Mouse (Mus musculus) limb, embryonic 15.5 days (tissue): ENCODE results near the gene Msn. TPM values are rescaled to one million over a fixed set of nuclear protein-coding genes. Genes with fewer than 3 reads are reported as not detected.

Experiments used
- ATAC-seq: fragments of 200-750 bp; cut with Nextera tagmentation; 2 replicates; pipeline ENCODE4 v1.8.0; 2017; ENCODE audit warnings: low read depth, moderate TSS enrichment; ENCODE audit not compliant: insufficient number of reproducible peaks, low FRiP score, low TSS enrichment
- H3K27ac ChIP-seq: fragments of 300-500 bp; sonication (generic); 2 replicates; pipeline ENCODE4 v1.5.1; 2015; ENCODE audit warnings: moderate library complexity, mild to moderate bottlenecking, inconsistent platforms
- H3K27me3 ChIP-seq: fragments of 300-500 bp; sonication (generic); 2 replicates; pipeline ENCODE4 v1.6.1; 2015; ENCODE audit warnings: inconsistent platforms
- H3K36me3 ChIP-seq: fragments of 300-500 bp; sonication (generic); 2 replicates; pipeline ENCODE4 v1.6.1; 2015; ENCODE audit warnings: inconsistent platforms
- H3K4me1 ChIP-seq: fragments of 300-500 bp; sonication (generic); 2 replicates; pipeline ENCODE4 v1.6.1; 2015; ENCODE audit warnings: inconsistent platforms
- H3K4me2 ChIP-seq: fragments of 300-500 bp; sonication (generic); 2 replicates; pipeline ENCODE4 v1.6.1; 2015; ENCODE audit warnings: mild to moderate bottlenecking, inconsistent platforms
- H3K4me3 ChIP-seq: fragments of 300-500 bp; sonication (generic); 2 replicates; pipeline ENCODE4 v1.5.1; 2015; ENCODE audit warnings: mild to moderate bottlenecking, inconsistent platforms
- H3K9ac ChIP-seq: fragments of 300-500 bp; sonication (generic); 2 replicates; pipeline ENCODE4 v1.6.1; 2015; ENCODE audit warnings: inconsistent platforms
- H3K9me3 ChIP-seq: fragments of 300-500 bp; sonication (generic); 2 replicates; pipeline ENCODE4 v1.6.1; 2016; ENCODE audit warnings: inconsistent platforms
- WGBS: fragments of 180-500 bp; shearing (Covaris S2); methylation state at CpG from one replicate; pipeline ENCODE4 v1.1.7; 2015; 5-methylcytosine and 5-hydroxymethylcytosine counted together
- polyA plus RNA-seq: library from polyadenylated mRNA; unstranded; fragments of >200 nt; fragmentation: Nextera tagmentation; extraction: Ambion mirVana; gene quantifications from 2 replicates; pipeline ENCODE4 v1.2.1, GENCODE M21; 2015

The Msn gene
- polyA plus RNA-seq: 116 and 132 TPM in 2 replicates

DNA sequence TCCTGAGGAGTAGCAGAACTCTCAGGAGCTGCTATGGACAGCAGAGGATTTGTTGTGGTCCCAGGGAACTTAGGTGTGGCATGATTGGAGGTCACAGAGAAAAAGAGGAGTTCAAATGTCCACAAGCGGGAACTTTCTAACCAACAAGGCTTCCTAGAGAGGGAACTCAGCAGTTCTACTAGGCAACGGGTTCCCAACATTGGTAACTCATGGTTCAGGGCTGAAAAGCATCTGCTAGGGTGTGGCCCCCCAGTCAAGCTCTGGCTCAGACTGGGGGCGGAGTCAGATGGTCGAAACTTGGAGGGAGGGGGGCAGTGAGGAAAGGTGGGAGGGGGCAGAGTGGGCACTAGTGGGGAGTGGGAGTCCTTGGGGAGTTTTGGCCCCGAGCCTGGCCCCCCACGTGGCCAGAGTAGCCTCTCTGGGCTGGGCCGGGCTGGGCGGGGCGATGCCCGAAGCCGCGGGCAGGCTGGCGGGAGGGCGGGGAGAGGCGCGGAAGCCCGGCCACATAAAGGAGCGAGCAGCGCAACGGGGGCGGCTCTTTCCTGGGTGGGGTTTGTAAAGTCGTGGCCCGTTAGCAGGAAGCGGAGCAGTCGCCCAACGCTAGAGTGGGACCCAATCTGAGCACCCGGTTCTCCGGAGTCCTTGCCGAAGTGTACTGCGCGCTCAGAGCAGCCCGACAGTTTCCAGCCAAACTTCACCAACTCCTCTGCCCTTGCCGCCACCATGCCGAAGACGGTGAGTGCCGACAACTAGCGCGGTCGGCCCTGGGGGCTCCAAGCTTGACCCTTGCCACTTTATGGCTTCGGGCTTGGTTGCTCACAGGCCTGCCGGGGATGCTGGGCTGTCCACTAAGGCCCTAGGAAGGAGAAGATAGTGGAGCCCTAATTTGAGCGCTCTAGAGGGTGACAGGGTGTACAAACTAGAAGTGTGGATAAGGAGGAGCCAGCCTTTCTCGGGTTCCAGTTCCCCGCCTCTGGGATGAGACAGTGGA, at the start of gene Msn:
TSS of gene Msn (plus strand) at position 534 of the 991 bp plus-strand sequence.
- H3K9me3 ChIP-seq: no peaks in the 10 kb centered on the region
- H3K27ac ChIP-seq: peak within 1 kb of the TSS; percentile 82
- peak within 1 kb of the TSS; percentile 49 for H3K4me2 ChIP-seq
- H3K4me3 ChIP-seq: peak within 1 kb of the TSS; percentile 53
- H3K27me3 ChIP-seq: no peaks in the 10 kb centered on the region; the same call in 1 of the 2 replicates
- H3K36me3 ChIP-seq: no peaks in the 10 kb centered on the region
- peak; percentile 79 for ATAC-seq
- WGBS: 24% methylated on average over 43 of the region's 44 CpGs
- no peaks in the 10 kb centered on the region for H3K4me1 ChIP-seq
- H3K9ac ChIP-seq: peak within 1 kb of the TSS; percentile 44

DNA sequence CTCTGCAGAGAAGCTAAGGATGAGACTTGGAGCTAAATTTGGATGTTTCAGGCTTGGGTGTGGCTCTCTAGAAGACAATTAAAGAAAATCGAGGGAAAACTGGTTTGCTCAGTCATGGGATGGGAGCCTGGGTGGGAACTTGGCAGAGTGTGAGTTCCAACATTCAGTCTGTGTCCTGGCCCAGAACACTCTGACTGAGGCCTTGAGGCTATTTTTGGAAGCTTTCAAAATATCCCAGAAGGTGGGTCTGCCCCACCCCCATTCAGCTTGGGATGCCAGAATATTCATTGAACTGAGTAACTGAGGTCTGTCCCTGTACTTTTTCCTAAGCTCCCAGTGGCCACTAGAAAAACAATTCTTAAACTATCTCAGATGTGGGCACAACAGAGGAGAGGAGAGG, 43.0 kb upstream of the Msn start:
- WGBS: 50% methylated on average over 1 of the region's 1 CpGs
- Histone ChIP-seq H3K36me3 (no peaks in the 10 kb centered on the region), H3K4me3 (no peak overlapping the region), H3K4me1 (no peaks in the 10 kb centered on the region), H3K9me3 (no peaks in the 10 kb centered on the region), H3K27ac (peak overlapping the region; percentile 27; the same call in 1 of the 2 replicates), H3K4me2 (no peak overlapping the region), H3K9ac (no peak overlapping the region), H3K27me3 (no peaks in the 10 kb centered on the region)
- peak; percentile 24; the same call in 1 of the 2 replicates for ATAC-seq

DNA sequence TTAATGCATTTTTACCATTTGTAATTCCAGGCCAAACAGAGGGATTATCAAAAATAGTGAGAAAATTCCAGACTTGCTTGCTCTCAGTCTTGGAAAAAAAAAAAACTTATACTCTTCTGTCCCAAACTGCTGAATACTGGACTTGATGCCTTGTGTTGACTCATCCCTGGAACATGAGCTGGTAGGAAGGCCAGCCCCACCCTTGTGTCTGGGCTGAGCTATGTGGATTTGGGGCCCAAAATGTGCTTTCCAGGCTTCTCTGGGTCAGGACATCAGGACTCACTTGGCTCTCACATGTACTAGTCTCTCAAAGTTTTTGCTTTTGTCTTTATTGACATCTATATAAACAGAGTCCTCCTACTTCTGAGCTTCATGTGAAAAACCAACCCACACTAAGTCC, 18.1 kb upstream of the Msn start:
- Histone ChIP-seq H3K9ac (no peak overlapping the region), H3K36me3 (no peaks in the 10 kb centered on the region), H3K9me3 (no peaks in the 10 kb centered on the region), H3K4me2 (no peak overlapping the region), H3K4me3 (no peak overlapping the region), H3K27ac (no peak overlapping the region), H3K4me1 (no peaks in the 10 kb centered on the region), H3K27me3 (no peaks in the 10 kb centered on the region)
- no peak for ATAC-seq

DNA sequence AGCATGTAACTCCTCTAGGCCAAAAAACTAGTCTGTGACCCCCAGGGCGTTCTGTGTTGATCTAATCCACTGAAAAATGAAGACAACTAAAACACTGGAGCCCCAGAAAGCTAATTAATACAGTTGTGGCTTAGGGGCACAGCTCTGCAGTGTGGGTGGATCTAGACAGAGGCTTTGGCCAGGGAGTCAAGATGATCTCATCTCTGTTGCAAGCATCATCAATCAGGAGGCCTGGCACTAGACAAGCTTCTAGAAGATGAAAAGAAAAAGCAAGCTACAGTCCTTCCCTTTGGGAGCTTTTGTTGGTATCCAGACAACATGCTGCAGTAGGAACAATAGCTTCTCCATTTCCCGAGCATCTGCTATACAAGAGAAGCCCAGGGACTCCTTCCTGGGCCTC, 9.6 kb upstream of the Msn start:
- Histone ChIP-seq H3K36me3 (no peaks in the 10 kb centered on the region), H3K9me3 (no peaks in the 10 kb centered on the region), H3K27me3 (no peaks in the 10 kb centered on the region), H3K27ac (no peak overlapping the region), H3K4me3 (no peak overlapping the region), H3K9ac (no peak overlapping the region), H3K4me1 (no peaks in the 10 kb centered on the region), H3K4me2 (no peak overlapping the region)
- 56% methylated on average over 2 of the region's 2 CpGs for WGBS
- ATAC-seq: no peak

DNA sequence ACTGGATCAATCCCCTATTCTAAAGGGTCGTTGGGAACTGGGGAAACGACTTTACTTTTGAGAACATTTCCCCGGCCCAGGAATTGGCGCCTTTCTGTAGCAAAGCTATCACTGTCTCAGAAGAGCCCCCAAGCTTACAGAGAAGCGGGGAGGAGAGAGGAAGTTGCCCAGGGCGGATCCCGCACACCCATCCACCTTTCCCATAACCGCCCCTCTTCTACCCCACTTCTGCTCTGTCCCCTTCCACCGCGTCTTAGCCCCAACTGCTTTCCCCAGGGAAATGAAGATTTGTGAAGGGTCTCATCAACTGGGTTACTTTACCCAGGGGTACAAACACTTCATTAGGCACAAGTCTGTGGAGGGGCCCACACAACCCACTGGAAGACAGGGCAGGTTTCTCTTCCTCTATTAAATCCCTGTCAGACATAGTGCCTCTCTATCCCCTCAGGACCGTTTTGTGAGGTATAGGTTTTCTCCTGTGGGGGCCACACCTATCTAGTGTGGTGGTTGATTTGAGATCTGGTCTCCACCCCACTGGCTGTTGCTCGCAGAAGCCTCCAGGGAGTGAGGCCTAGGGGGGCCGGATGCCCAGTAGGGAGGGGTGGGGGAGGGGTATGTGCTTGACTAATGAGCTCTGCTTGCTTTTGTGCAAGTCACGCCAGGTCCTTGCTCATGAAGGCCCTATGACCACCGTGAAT, 820 bp downstream of the Msn start:
- no peaks in the 10 kb centered on the region for H3K36me3 ChIP-seq
- H3K4me1 ChIP-seq: no peaks in the 10 kb centered on the region
- 23% methylated on average over 15 of the region's 15 CpGs for WGBS
- H3K4me2 ChIP-seq: peak overlapping the region; percentile 49
- ATAC-seq: no peak
- no peaks in the 10 kb centered on the region for H3K9me3 ChIP-seq
- peak overlapping the region; percentile 53 for H3K4me3 ChIP-seq
- H3K27me3 ChIP-seq: no peaks in the 10 kb centered on the region; the same call in 1 of the 2 replicates
- H3K27ac ChIP-seq: peak overlapping the region; percentile 82
- peak overlapping the region; percentile 44 for H3K9ac ChIP-seq

- no peaks in the 10 kb centered on the region for H3K36me3 ChIP-seq
- H3K9me3 ChIP-seq: no peaks in the 10 kb centered on the region
- H3K4me3 ChIP-seq: peak overlapping the region; percentile 53
- no peaks in the 10 kb centered on the region; the same call in 1 of the 2 replicates for H3K27me3 ChIP-seq
- no peaks in the 10 kb centered on the region for H3K4me1 ChIP-seq
- no peak for ATAC-seq
- WGBS: 52% methylated on average over 5 of the region's 5 CpGs
- H3K27ac ChIP-seq: no peak overlapping the region
- H3K9ac ChIP-seq: no peak overlapping the region
- peak overlapping the region; percentile 49 for H3K4me2 ChIP-seq
Observed at GRCm38 (mm10) chrX:96097491-96097970, 1.7 kb downstream of the Msn start.

DNA sequence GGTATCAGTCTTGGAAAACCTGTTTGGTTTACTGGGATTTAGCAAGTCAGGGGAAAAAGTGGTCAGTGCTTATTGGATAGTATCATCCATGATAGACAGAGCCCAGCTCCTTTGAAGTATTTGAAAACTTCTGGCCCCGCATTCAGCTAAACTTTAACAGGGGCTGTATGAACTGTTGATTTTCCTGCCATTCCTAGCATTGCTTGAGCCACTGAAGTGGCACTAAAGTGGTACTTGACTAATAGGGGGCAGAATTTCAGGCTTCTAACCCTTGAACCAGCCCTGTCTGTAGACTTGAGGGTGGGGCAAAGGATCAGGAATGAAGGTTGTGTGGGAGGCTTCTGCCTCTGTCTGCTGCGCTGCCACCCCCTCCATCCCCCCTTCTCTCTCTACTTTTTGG, 3.2 kb downstream of the Msn start:
- Histone ChIP-seq H3K4me2 (no peak overlapping the region), H3K4me1 (no peaks in the 10 kb centered on the region), H3K27ac (no peak overlapping the region), H3K9ac (no peak overlapping the region), H3K4me3 (no peak overlapping the region), H3K36me3 (no peaks in the 10 kb centered on the region), H3K9me3 (no peaks in the 10 kb centered on the region), H3K27me3 (no peaks in the 10 kb centered on the region; the same call in 1 of the 2 replicates)
- WGBS: 82% methylated on average over 2 of the region's 2 CpGs
- no peak for ATAC-seq

DNA sequence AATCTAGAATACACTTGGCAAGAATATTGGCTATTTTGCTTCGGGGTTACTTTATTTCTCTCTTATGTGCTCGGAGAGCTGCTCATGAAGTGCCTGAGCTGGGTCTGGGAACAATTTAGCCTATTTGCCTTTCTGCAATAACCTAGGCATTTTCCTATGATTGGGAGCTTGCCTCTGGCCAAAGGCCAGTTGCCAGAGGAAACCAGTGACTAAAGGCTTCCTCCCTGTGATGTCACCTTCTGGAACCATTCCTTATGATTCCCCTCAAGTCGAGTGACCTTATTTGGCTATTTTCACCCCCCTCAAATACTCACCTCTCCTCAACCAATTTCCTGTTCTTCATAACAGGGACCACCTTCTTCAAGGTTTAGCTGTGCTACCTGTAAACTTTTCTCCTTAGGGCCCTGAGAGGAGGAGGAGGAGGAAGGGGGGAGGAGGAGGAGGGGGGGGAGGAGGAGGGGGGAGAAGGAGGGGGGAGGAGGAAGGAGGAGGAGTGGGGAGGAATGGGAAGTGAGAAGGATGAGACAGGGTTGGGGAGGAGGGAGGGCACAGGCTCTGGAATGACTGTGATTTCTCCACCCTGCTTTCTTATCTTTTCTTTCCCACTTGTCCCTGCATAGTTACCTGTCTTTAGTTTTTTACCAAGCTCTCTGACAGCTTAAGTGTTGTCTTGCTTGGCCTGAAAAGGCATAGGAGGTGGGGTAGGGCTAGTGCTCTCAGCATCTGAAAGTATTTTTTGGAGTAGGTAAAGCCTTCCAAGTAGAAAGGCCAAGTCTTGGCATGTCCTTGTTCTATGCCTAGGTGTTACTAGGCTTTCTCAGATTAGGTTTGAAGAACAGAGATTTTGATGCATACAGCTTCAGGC, 11.8 kb downstream of the Msn start:
- no peaks in the 10 kb centered on the region for H3K36me3 ChIP-seq
- 0 out of 2 replicates have a peak, but pooled peaks have one; percentile 63 for ATAC-seq
- no peaks in the 10 kb centered on the region for H3K27me3 ChIP-seq
- H3K4me2 ChIP-seq: no peak overlapping the region
- no peak overlapping the region for H3K4me3 ChIP-seq
- H3K9me3 ChIP-seq: no peaks in the 10 kb centered on the region
- H3K4me1 ChIP-seq: no peaks in the 10 kb centered on the region
- no peak overlapping the region for H3K9ac ChIP-seq
- H3K27ac ChIP-seq: peak overlapping the region; percentile 60
- 28% methylated on average over 3 of the region's 3 CpGs for WGBS

DNA sequence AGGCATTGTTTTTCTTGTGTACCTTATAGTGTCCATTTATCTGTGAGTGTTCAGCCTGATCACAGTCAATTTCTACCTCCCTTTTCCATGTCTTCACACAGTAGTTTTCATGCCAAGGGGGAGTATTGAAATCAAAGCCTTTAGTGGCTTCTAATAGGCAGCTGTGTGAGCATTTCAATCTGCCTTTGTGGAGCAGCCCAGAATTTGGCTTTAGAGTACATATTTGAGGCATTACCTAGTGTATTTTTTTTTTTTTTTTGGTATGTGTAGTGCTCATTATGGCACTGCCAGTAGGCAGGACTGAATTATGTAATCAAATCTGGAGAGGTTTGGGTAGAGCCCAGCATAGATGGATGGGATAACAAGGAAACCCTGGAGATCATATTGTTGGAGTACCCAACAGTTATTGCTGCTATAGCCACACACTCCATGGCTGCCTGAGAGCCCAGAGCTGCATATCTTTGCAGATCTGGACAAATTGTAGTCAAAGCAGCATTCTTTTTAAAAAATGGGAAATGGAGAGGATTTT, 17.3 kb downstream of the Msn start:
- Histone ChIP-seq H3K4me3 (no peak overlapping the region), H3K27ac (no peak overlapping the region), H3K4me1 (no peaks in the 10 kb centered on the region), H3K27me3 (no peaks in the 10 kb centered on the region), H3K9me3 (no peaks in the 10 kb centered on the region), H3K36me3 (no peaks in the 10 kb centered on the region), H3K4me2 (no peak overlapping the region), H3K9ac (no peak overlapping the region)
- ATAC-seq: no peak

DNA sequence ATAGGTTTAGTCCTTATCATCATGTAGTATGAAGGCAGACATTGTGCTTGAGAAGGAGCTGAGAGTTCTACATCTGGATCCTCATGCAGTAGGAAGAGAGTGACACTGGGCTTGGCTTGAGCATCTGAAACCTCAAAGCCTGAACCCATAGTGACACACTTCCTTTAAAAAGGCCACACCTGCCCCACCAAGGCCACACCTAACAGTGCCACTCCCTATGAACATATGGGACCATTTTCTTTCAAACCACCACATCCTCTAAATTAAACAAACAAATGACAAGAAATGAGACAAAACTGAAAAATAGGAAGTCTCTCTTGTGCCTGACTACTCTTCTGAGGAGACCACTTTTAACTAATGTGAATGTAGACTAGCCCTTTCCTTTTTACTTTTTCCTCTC, 19.7 kb downstream of the Msn start:
- no peaks in the 10 kb centered on the region for H3K36me3 ChIP-seq
- H3K27ac ChIP-seq: no peak overlapping the region
- no peak overlapping the region for H3K9ac ChIP-seq
- no peak for ATAC-seq
- no peaks in the 10 kb centered on the region for H3K9me3 ChIP-seq
- H3K4me3 ChIP-seq: no peak overlapping the region
- no peaks in the 10 kb centered on the region for H3K4me1 ChIP-seq
- no peaks in the 10 kb centered on the region for H3K27me3 ChIP-seq
- H3K4me2 ChIP-seq: no peak overlapping the region

DNA sequence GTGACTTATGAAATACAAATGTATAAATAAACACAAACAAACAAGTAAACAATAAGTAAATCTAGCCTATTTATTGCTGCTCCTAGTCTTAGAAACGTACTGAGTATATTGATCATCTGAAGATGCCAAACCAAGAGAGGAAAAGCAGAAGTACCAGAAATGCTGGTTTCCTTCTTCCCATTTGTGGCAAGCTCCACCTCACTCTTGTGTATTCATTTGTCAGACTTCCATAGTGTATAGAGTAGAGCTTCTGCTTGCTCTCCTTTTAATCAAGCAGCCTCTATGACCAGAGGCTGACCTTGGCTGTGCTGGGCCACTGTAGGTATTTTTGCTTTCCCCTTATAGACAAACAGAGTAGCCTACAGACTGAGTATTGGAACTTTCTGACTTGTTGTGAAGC, 21.5 kb downstream of the Msn start:
- Histone ChIP-seq H3K4me3 (no peak overlapping the region), H3K9ac (no peak overlapping the region), H3K36me3 (no peaks in the 10 kb centered on the region), H3K4me1 (no peaks in the 10 kb centered on the region), H3K4me2 (no peak overlapping the region), H3K27me3 (no peaks in the 10 kb centered on the region), H3K27ac (no peak overlapping the region), H3K9me3 (no peaks in the 10 kb centered on the region)
- WGBS: 78% methylated on average over 1 of the region's 1 CpGs
- no peak for ATAC-seq
